Mouse (Mus musculus) skeletal muscle tissue, adult 2 months (tissue): ENCODE results near the gene Gstm2.
"Not testable (repeated sequence)": the region's sequence is repeated elsewhere in the genome, so short reads cannot be mapped to it uniquely, and the experiment has no call there.

Experiments used
- DNase-seq: peaks from one replicate; pipeline ENCODE4 v3.0.0-alpha.2; 2012; ENCODE audit warnings: low read depth, low spot score

Gstm2 gene

DNA sequence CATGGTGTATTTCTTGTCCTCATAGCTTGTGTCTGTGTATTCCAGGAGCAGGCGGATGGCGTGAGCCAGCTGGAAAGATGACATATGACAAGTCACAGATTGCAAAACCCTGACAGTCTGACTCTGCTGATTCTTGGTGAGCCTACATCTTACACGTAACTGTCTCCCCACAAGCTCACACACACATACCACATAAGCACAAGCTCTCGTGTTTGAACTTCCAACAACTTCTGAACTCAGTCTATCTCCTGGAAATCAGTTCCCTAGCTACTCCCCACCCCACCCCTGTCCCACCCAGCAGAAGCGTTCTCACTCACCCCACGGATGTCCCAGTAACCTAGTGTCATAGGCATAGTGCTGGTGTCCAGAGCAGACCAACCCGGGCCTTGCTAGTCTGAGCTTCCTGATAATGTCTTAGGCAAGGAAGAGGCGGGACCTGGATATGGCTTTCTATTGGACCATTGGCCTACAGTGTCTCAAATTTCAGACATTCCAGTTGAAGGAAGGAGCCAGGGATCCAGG lies at the start of gene Gstm2:
TSS of gene Gstm2 (minus strand) at position 413 of the 522 bp plus-strand sequence.
- peak; percentile 72 for DNase-seq

GRCm38 (mm10) chr3:108033156-108033555 lies 46.9 kb upstream of the Gstm2 start:
- DNase-seq, result no peak

GRCm38 (mm10) chr3:108032113-108032512 lies 45.9 kb upstream of the Gstm2 start:
- no peak for DNase-seq

DNA sequence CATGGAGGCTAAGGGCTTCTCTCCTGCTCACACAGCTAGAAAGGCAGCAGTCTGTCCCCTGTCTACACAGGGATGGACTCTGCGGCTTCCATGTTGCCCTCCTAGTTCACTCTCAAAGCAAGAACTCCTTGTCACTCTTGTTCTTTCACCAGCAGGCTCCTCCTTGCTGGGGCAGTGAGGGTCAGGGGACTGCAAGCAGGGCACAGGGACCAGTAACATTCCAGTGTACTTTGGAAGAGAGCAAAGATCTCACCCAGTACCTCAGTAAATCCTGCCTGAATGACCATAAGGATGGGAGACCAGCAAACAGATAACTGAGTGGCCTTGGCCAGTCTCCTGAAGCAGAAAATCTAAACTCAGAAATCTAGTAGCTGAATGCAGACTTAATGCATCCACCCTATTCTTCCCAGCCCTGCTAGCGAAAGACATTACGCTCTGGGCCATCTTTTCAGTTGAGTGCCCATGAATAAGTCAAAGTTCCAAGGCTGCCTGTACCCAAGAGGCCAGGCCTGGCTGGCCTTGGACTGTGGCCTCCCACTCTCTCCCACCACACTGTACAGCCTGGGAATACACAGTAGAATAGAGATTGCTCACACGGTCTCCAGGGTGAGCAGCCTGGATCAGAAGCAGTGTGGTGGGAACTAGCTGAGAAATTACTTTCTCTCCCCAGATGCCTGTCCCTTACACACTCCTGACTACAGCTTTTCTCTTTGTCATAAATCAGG lies 42.5 kb upstream of the Gstm2 start:
- no peak for DNase-seq

- DNase-seq, result no peak
These were observed 40.3 kb upstream of the Gstm2 start for GRCm38 (mm10) chr3:108026597-108026996.

- no peak for DNase-seq
These were observed 39.8 kb upstream of the Gstm2 start for GRCm38 (mm10) chr3:108026049-108026448.

GRCm38 (mm10) chr3:108025318-108025717 lies 39.1 kb upstream of the Gstm2 start:
- no peak for DNase-seq

DNA sequence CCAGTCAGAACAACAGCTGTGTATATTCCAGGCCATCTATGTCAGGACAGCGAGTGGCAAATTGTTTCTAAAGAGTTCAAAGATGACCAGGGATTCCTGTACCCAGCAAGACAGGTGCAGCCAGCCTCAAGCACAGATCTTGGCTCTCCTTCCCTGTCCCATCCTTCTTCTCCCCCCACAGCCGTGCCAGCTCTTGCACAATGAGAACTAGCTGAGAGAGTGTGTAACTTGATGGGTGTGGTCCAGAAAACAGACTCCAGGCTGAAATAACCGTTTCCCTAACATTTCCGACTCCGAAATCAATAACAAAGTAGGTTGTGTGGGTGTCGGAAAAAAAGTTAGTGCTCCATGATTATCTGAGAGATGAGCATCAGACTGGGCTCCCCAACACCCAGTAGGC lies 36.4 kb upstream of the Gstm2 start:
- DNase-seq, result peak; percentile 73

DNA sequence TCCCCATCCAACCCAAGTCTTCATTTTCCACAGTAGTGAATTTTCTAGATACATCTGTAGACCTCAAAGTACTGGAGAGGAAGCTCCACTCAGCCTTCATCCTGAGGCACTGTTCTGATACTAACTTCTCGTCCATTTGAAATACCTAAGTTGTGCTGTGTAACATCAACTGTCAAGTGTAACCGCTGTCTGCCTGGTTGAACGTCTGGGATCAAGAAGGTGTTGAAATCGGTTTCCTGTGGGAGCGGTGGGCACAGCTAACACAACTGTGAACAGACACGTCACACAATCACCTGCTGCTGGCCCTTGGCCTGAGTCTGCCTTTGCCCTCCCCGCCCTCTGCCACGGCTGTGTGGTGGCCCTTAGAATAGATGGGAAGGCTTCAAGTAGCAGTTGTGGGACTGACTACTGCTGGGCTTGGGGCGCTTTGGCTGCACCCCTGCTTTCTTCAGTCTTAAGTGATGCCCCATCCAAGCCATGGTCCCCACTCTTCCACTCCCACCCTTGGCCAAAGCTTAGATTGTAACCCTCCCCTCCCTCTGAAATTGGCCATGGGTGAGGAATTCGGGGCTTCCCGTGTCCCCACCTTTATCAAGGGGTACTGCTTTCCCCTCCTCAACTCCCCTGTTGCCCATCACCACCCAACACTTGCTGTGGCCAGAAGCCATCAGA lies 34.2 kb upstream of the Gstm2 start:
- DNase-seq, result not testable (repeated sequence)

DNA sequence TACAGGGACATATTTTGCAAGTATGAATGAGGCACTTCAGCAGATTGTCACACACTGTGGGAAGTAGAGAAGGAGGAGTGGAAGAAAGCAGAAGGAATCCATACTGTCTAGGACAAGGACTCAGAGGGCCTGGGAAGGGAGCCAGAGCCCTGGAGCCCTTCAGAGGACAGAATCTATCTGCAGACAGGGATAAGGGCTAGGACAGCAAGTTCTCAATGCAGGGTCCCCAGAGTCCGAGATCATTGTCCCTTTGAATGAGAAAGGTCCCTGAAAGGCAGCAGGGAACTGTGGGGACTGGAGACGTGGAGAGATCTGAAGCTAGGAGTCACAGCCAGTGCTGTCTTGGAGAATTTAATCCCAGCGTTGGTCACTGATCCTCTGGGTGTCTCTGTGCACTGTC lies 33.0 kb upstream of the Gstm2 start:
- not testable (repeated sequence) for DNase-seq

GRCm38 (mm10) chr3:108018190-108018820 lies 32.1 kb upstream of the Gstm2 start:
- DNase-seq, result no peak

- peak; percentile 98 for DNase-seq
These were observed 31.4 kb upstream of the Gstm2 start, which contains the start of gene Gstm1 for GRCm38 (mm10) chr3:108017473-108018189. TSS of gene Gstm1 (minus strand) at chr3:108017973.

- DNase-seq, result not testable (repeated sequence)
These were observed 30.2 kb upstream of the Gstm2 start for GRCm38 (mm10) chr3:108016468-108016867.

- DNase-seq, result no peak
These were observed 28.7 kb upstream of the Gstm2 start for GRCm38 (mm10) chr3:108014974-108015346.

DNA sequence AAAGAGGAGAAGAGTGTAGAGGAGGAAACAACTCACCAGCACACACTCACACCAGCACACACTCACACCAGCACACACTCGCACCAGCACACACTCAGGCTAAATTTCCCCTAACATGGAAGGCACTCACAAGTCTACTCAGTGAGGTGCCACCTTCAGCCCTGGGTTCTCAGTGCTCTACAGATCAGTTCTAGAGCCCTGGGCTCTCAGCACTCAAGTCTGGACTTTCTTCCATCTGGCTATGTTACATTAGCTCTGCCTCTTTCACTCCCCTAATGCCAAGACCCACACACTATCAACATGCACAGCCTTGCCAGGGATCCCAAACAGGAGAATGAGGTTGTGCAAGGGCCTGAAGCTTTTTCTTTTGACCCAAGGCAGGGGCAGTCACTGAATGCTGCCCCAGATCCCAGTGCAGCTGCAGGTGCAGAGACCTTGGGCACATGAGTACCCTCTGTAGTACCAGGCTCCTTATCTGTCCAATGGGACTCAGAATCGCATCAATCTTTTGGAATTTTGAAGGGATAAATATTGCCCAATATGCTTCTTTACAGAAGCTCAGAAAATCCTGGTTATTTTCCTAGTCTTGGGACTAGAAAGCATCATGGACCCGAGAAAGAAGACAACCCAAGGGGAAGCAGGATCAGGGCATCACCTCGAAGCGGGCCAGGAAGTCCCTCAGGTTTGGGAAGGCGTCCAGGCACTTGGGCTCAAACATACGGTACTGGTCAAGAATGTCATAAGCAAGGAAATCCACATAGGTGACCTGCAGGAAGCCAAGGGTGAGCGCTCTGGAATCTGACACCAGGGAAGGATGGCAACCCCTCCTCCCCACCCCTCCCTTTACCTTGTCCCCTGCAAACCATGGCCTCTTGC lies 28.1 kb upstream of the Gstm2 start:
- DNase-seq, result no peak

GRCm38 (mm10) chr3:108013331-108013871 lies 27.1 kb upstream of the Gstm2 start:
- DNase-seq, result peak; percentile 72

DNA sequence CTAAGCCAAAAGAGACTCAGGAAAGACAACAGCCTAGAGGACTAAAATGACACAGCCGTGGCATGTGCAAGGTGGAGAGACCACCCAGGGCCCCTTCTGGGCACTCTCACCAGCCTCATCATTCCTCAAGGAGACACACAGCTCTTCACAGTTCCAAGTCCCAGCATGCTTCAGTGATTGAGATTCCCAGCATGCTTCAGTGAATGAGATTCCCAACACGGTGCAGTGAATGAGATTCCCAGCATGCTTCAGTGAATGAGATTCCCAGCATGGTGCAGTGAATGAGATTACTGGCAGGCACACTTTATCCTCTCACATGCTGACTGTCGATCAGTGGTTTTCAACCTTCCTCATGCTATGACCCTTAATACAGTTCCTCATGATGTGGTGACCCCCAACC lies 25.3 kb upstream of the Gstm2 start:
- no peak for DNase-seq

DNA sequence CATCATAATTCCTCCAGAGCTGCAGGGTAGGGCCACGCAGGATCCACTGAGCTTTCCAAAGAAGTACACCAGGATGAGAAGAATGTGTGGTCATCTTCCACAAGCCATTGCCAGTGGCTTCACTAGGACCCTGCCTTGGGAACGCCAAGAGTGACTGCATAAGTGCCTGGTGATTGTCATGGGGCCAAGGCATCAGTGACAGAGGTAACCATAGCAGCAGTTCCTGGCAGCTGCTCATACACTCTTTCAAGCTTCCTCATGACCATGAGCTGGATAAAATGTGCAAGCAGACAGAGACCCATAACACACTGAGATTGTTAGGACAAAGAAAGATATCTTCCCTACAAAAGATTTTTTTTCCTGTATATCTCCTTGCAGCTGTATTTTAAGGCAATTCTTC lies 24.0 kb upstream of the Gstm2 start:
- no peak for DNase-seq

- no peak for DNase-seq
These were observed 15.8 kb upstream of the Gstm2 start for GRCm38 (mm10) chr3:108002021-108002420.

DNA sequence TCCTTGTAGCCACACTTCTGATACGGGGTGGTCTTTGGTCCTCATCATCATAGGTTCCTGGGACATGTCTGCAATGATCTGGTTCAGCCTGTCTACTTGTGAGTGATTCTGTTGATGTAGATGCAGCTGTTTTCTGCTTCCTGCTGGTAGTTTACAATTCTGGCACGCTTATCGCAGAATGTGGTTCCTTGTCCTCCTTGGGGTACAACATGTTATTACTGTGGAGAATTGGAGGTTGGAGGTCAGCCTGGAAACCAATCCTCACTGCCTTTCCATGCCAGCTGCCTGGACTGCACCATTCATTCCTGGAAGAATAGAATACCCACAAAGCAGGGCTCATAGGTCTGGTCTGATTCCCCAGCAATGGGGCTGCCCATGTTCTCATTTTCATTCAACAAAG lies 13.2 kb upstream of the Gstm2 start:
- no peak for DNase-seq

DNA sequence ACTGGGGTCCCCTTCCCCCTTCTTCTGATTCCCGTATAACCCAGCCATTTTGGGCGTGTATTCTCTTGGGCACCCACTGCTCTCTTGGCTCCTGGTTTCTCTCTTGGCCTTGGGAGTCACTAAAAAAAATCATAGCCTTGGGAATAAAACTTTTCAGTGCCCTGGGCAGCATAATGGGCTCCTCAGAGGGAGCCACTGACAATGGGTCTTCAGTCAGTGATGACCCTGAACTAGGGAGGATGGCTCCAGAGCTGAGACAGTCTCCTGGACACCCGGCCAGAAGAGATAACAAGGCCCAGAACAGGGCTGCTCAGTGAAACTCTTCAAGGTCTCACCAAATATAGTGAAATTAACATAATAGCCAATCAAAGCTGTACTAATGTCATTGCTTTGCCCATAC lies 12.3 kb upstream of the Gstm2 start:
- DNase-seq, result no peak
